Mouse (Mus musculus) layer of hippocampus, adult 2 months (tissue): Measurements from ENCODE around the gene Antxr1. TPM values are rescaled to one million over a fixed set of nuclear protein-coding genes. Genes with fewer than 3 reads are reported as not detected.

Experiments used
- DNase-seq, 2 experiments: peaks; one replicate each; pipeline ENCODE4 v3.0.0; 2022; ENCODE audit warnings: low spot score in 2 of 2
- H3K27ac ChIP-seq: fragments of 200-600 bp; 2 replicates; pipeline ENCODE4 v1.8.1; 2022
- H3K4me3 ChIP-seq: fragments of 200-600 bp; 2 replicates; pipeline ENCODE4 v1.8.1; 2022; ENCODE audit warnings: mild to moderate bottlenecking
- CTCF ChIP-seq: fragments of 200-600 bp; conservative IDR thresholded peaks from 2 replicates; pipeline ENCODE4 v1.8.1; 2022; ENCODE audit warnings: antibody characterized with exemption, mild to moderate bottlenecking, moderate library complexity
- total RNA-seq, 2 experiments: library from RNA; stranded (reverse); gene quantifications; 2 replicates each; pipeline ENCODE4 v1.2.3; 2021

Antxr1 gene
- total RNA-seq, 2 experiments from 2014 or later = 9.7 to 10.7 TPM

- no peak for DNase-seq
- H3K27ac ChIP-seq = peak overlapping the region; percentile 77; the same call in 1 of the 2 replicates
- no peak overlapping the region for H3K4me3 ChIP-seq
- TF ChIP-seq CTCF = no peak
Measured at GRCm38 (mm10) chr6:87257471-87257870, 78.2 kb downstream of the Antxr1 start.

GRCm38 (mm10) chr6:87255668-87256067, 80.0 kb downstream of the Antxr1 start:
- TF ChIP-seq CTCF = no peak
- Histone ChIP-seq H3K27ac (no peak overlapping the region), H3K4me3 (no peak overlapping the region)
- DNase-seq = no peak

GRCm38 (mm10) chr6:87254756-87255155, 80.9 kb downstream of the Antxr1 start:
- Histone ChIP-seq H3K27ac (no peak overlapping the region), H3K4me3 (no peak overlapping the region)
- DNase-seq = no peak
- peak; percentile 37 for TF ChIP-seq CTCF

GRCm38 (mm10) chr6:87251716-87252115, 83.9 kb downstream of the Antxr1 start:
- H3K27ac ChIP-seq = no peak overlapping the region

GRCm38 (mm10) chr6:87250701-87251100, 84.9 kb downstream of the Antxr1 start:
- no peak overlapping the region for H3K4me3 ChIP-seq
- TF ChIP-seq CTCF = no peak
- DNase-seq = no peak
- H3K27ac ChIP-seq = no peak overlapping the region; the same call in 1 of the 2 replicates

More at GRCm38 (mm10) chr6:87251716-87252115, 83.9 kb downstream of the Antxr1 start:
- no peak overlapping the region for H3K4me3 ChIP-seq
- TF ChIP-seq CTCF = no peak
- no peak for DNase-seq

- Histone ChIP-seq H3K4me3 (no peak overlapping the region), H3K27ac (no peak overlapping the region)
- no peak for TF ChIP-seq CTCF
- DNase-seq = no peak
Measured at GRCm38 (mm10) chr6:87248226-87248834, 87.3 kb downstream of the Antxr1 start.

GRCm38 (mm10) chr6:87244117-87245100, 91.2 kb downstream of the Antxr1 start:
- TF ChIP-seq CTCF = no peak
- DNase-seq = no peak
- Histone ChIP-seq H3K27ac (no peak overlapping the region), H3K4me3 (no peak overlapping the region)

GRCm38 (mm10) chr6:87237260-87237659, 98.4 kb downstream of the Antxr1 start:
- no peak for DNase-seq
- TF ChIP-seq CTCF = no peak
- Histone ChIP-seq H3K27ac (no peak overlapping the region), H3K4me3 (no peak overlapping the region)

- DNase-seq = no peak
- H3K27ac ChIP-seq = no peak overlapping the region
- no peak overlapping the region for H3K4me3 ChIP-seq
- TF ChIP-seq CTCF = peak; percentile 23
Measured at GRCm38 (mm10) chr6:87236061-87236460, 99.6 kb downstream of the Antxr1 start.

GRCm38 (mm10) chr6:87233111-87233510, 102.5 kb downstream of the Antxr1 start:
- DNase-seq = no peak
- Histone ChIP-seq H3K4me3 (no peak overlapping the region), H3K27ac (no peak overlapping the region)
- TF ChIP-seq CTCF = no peak

GRCm38 (mm10) chr6:87230041-87230440, 105.6 kb downstream of the Antxr1 start:
- TF ChIP-seq CTCF = no peak
- DNase-seq = no peak
- Histone ChIP-seq H3K4me3 (no peak overlapping the region), H3K27ac (no peak overlapping the region)

GRCm38 (mm10) chr6:87227940-87228339, 107.7 kb downstream of the Antxr1 start:
- DNase-seq = no peak
- TF ChIP-seq CTCF = no peak
- no peak overlapping the region for H3K4me3 ChIP-seq
- no peak overlapping the region for H3K27ac ChIP-seq

GRCm38 (mm10) chr6:87226315-87226714, 109.3 kb downstream of the Antxr1 start:
- Histone ChIP-seq H3K4me3 (no peak overlapping the region), H3K27ac (no peak overlapping the region)
- TF ChIP-seq CTCF = no peak
- no peak for DNase-seq
